Mouse (Mus musculus): ENCODE data around the gene Disc1. TPM values are rescaled to one million over a fixed set of nuclear protein-coding genes. Genes with fewer than 3 reads are reported as not detected.
A peak's percentile ranks its signal among the peaks of the same experiment; 100 is the strongest.

Disc1 gene
- total and polyA plus RNA-seq, 3 experiments, result 0.75 to 2.2 TPM; not detected in 1

- Histone ChIP-seq H3K27me3 (ENCODE audit: control insufficient read depth in 1 of 2, insufficient read depth in 2 of 2, low read length in 2 of 2) (no peaks in the 10 kb centered on the region), H3K9ac (ENCODE audit: control insufficient read depth, low read depth, low read length, poor library complexity, severe bottlenecking) (no peak overlapping the region), H3K4me1 (ENCODE audit: control insufficient read depth in 1 of 2, insufficient read depth in 2 of 2, low read length in 2 of 2) (peaks cover 0 to 6% of the 10 kb centered on the region in 2 experiments; a peak in 3 of 4 replicates), H3K4me3 (ENCODE audit: control insufficient read depth in 1 of 2, insufficient read depth in 1 of 2, low read depth in 2 of 2, low read length in 2 of 2) (no peak overlapping the region), H3K9me3 (replicated peaks; ENCODE audit: insufficient read depth, low read length) (no peaks in the 10 kb centered on the region), H3K36me3 (ENCODE audit: control insufficient read depth in 1 of 2, insufficient read depth in 2 of 2, low read length in 2 of 2) (no peaks in the 10 kb centered on the region), H3K79me2 (ENCODE audit: control insufficient read depth, insufficient read depth, low read length, poor library complexity) (no peaks in the 10 kb centered on the region), H3K27ac (ENCODE audit: control insufficient read depth, low read depth, low read length) (no peak overlapping the region)
- DNase-seq (ENCODE audit: low read depth, low spot score), result no peak
- TF ChIP-seq E2F4 (IDR thresholded peaks at IDR 0.05; ENCODE audit: borderline replicate concordance, low read depth, low read length), result no peak
- TF ChIP-seq MEF2A (IDR thresholded peaks at IDR 0.05; ENCODE audit: extremely low read depth, insufficient replicate concordance, low read depth, low read length, poor library complexity, severe bottlenecking), result no peak
- no peak for TF ChIP-seq RCOR1 (IDR thresholded peaks at IDR 0.05; ENCODE audit: low read depth, low read length)
- TF ChIP-seq JUND (IDR thresholded peaks at IDR 0.05; ENCODE audit: low read depth, low read length), result no peak
- no peak for TF ChIP-seq USF1 (IDR thresholded peaks at IDR 0.05; ENCODE audit: low read depth, low read length)
- no peak for TF ChIP-seq GABPA (IDR thresholded peaks at IDR 0.05; ENCODE audit: low read depth, low read length)
- TF ChIP-seq CTCF (IDR thresholded peaks at IDR 0.05 in 2 of 3, conservative IDR thresholded peaks at IDR 0.05 in 1 of 3; ENCODE audit: control insufficient read depth in 1 of 3, insufficient read depth in 1 of 3, low read depth in 2 of 3, low read length in 3 of 3, poor library complexity in 1 of 3, severe bottlenecking in 1 of 3), result no peak
- TF ChIP-seq MAFK (IDR thresholded peaks at IDR 0.05; ENCODE audit: borderline replicate concordance, low read depth, low read length), result no peak
- TF ChIP-seq POLR2A (IDR thresholded peaks at IDR 0.05; ENCODE audit: control insufficient read depth in 1 of 2, insufficient read depth in 1 of 2, low read depth in 1 of 2, low read length in 2 of 2, poor library complexity in 1 of 2), result no peak
- no peak for TF ChIP-seq TAL1 (IDR thresholded peaks at IDR 0.05; ENCODE audit: low read length)
- TF ChIP-seq ETS1 (IDR thresholded peaks at IDR 0.05; ENCODE audit: low read depth, low read length), result no peak
- TF ChIP-seq EP300 (IDR thresholded peaks at IDR 0.05; ENCODE audit: low read depth in 1 of 2, low read length in 2 of 2), result no peak
- no peak for TF ChIP-seq CHD2 (IDR thresholded peaks at IDR 0.05; ENCODE audit: low read length)
These were observed 23.3 kb downstream of the Disc1 start for GRCm38 (mm10) chr8:125077326-125077725.

GRCm38 (mm10) chr8:125078771-125079384, 24.9 kb downstream of the Disc1 start:
- H3K4me1 ChIP-seq (ENCODE audit: control insufficient read depth in 1 of 2, insufficient read depth in 2 of 2, low read length in 2 of 2), result peaks cover 0 to 6% of the 10 kb centered on the region in 2 experiments; a peak in 3 of 4 replicates
- DNase-seq (ENCODE audit: low read depth, low spot score), result no peak

More at GRCm38 (mm10) chr8:125078771-125079384, 24.9 kb downstream of the Disc1 start:
- Histone ChIP-seq H3K27me3 (ENCODE audit: control insufficient read depth in 1 of 2, insufficient read depth in 2 of 2, low read length in 2 of 2) (no peaks in the 10 kb centered on the region), H3K27ac (ENCODE audit: control insufficient read depth, low read depth, low read length) (no peak overlapping the region), H3K36me3 (ENCODE audit: control insufficient read depth in 1 of 2, insufficient read depth in 2 of 2, low read length in 2 of 2) (no peaks in the 10 kb centered on the region), H3K4me3 (ENCODE audit: control insufficient read depth in 1 of 2, insufficient read depth in 1 of 2, low read depth in 2 of 2, low read length in 2 of 2) (no peak overlapping the region), H3K9me3 (replicated peaks; ENCODE audit: insufficient read depth, low read length) (no peaks in the 10 kb centered on the region), H3K79me2 (ENCODE audit: control insufficient read depth, insufficient read depth, low read length, poor library complexity) (no peaks in the 10 kb centered on the region), H3K9ac (ENCODE audit: control insufficient read depth, low read depth, low read length, poor library complexity, severe bottlenecking) (no peak overlapping the region)
- TF ChIP-seq NRF1 (IDR thresholded peaks at IDR 0.05; ENCODE audit: insufficient read depth, low read depth, low read length, poor library complexity, severe bottlenecking), result no peak
- TF ChIP-seq POLR2AphosphoS5 (IDR thresholded peaks at IDR 0.05; ENCODE audit: borderline replicate concordance, low read depth, low read length), result no peak
- no peak for TF ChIP-seq JUND (IDR thresholded peaks at IDR 0.05; ENCODE audit: low read depth, low read length)
- no peak for TF ChIP-seq E2F4 (IDR thresholded peaks at IDR 0.05; ENCODE audit: borderline replicate concordance, low read depth, low read length)
- peak; percentile 17; the same call in 1 of the 2 replicates for TF ChIP-seq USF1 (IDR thresholded peaks at IDR 0.05; ENCODE audit: low read depth, low read length)
